Mouse (Mus musculus) WW6 (cell line): ENCODE data around the gene Txn1.

ENCODE experiments used
- DNase-seq: peaks from one replicate; pipeline ENCODE4 v3.0.0-alpha.2; 2013; ENCODE audit warnings: low read depth, low spot score

Txn1 gene

GRCm38 (mm10) chr4:57942892-57943291, 13.3 kb downstream of the Txn1 start:
- DNase-seq: no peak

GRCm38 (mm10) chr4:57940631-57941030, 15.6 kb downstream of the Txn1 start:
- DNase-seq: no peak

GRCm38 (mm10) chr4:57937292-57937691, 18.9 kb downstream of the Txn1 start:
- DNase-seq: no peak

GRCm38 (mm10) chr4:57934181-57934580, 22.0 kb downstream of the Txn1 start:
- DNase-seq: no peak

- DNase-seq: no peak
These were observed 25.5 kb downstream of the Txn1 start for GRCm38 (mm10) chr4:57930559-57931170.

- peak; percentile 31 for DNase-seq
These were observed 28.6 kb downstream of the Txn1 start for GRCm38 (mm10) chr4:57927464-57928205.

GRCm38 (mm10) chr4:57924556-57925071, 31.6 kb downstream of the Txn1 start:
- no peak for DNase-seq

- no peak for DNase-seq
These were observed 34.0 kb downstream of the Txn1 start for GRCm38 (mm10) chr4:57922171-57922570.

GRCm38 (mm10) chr4:57920522-57920921, 35.7 kb downstream of the Txn1 start:
- peak; percentile 67 for DNase-seq

- DNase-seq: peak; percentile 78
These were observed 36.5 kb downstream of the Txn1 start for GRCm38 (mm10) chr4:57919494-57920423.

GRCm38 (mm10) chr4:57916711-57917110, 39.5 kb downstream of the Txn1 start:
- no peak for DNase-seq

- no peak for DNase-seq
These were observed 40.0 kb downstream of the Txn1 start, which contains the start of gene D630039A03Rik for GRCm38 (mm10) chr4:57916201-57916661. TSS of gene D630039A03Rik (minus strand) at chr4:57916297.

GRCm38 (mm10) chr4:57915216-57915965, 40.8 kb downstream of the Txn1 start:
- DNase-seq: no peak

GRCm38 (mm10) chr4:57914193-57915190, 41.7 kb downstream of the Txn1 start:
- no peak for DNase-seq

GRCm38 (mm10) chr4:57913021-57913420, 43.2 kb downstream of the Txn1 start:
- no peak for DNase-seq

- no peak for DNase-seq
These were observed 47.4 kb downstream of the Txn1 start for GRCm38 (mm10) chr4:57908860-57909259.

- no peak for DNase-seq
These were observed 49.5 kb downstream of the Txn1 start for GRCm38 (mm10) chr4:57906708-57907107.

GRCm38 (mm10) chr4:57904638-57905037, 51.6 kb downstream of the Txn1 start:
- no peak for DNase-seq

GRCm38 (mm10) chr4:57904211-57904610, 52.0 kb downstream of the Txn1 start:
- DNase-seq: no peak

GRCm38 (mm10) chr4:57902619-57903018, 53.6 kb downstream of the Txn1 start:
- no peak for DNase-seq
